Mouse (Mus musculus): ENCODE results near the gene Dppa5a. TPM values are rescaled to one million over a fixed set of nuclear protein-coding genes. Genes with fewer than 3 reads are reported as not detected.
"Not testable (repeated sequence)": the region's sequence is repeated elsewhere in the genome, so short reads cannot be mapped to it uniquely, and the experiment has no call there.

Gene Dppa5a
- not detected in 2 replicates for polyA plus RNA-seq (2015; fragmentation: Nextera tagmentation; extraction: Ambion mirVana)

GRCm38 (mm10) chr9:78367959-78368358 lies at the start of gene Dppa5a:
Dppa5a (minus strand) TSS chr9:78368177.
- H3K27ac ChIP-seq (ENCODE audit: low read length); H3K4me3 ChIP-seq (ENCODE audit: low read length); H3K27me3 ChIP-seq (replicated peaks; ENCODE audit: control insufficient read depth, insufficient read depth, low read length); H3K36me3 ChIP-seq (ENCODE audit: control insufficient read depth, insufficient read depth, low read length); H3K9ac ChIP-seq (ENCODE audit: low read depth, low read length); H3K9me3 ChIP-seq (ENCODE audit: control insufficient read depth, low read length); ATAC-seq; H3K4me1 ChIP-seq (ENCODE audit: control insufficient read depth, insufficient read depth, low read length); H3K4me2 ChIP-seq (ENCODE audit: low read depth, low read length): not testable (repeated sequence)
- WGBS = 92% methylated on average over 16 of the region's 16 CpGs

GRCm38 (mm10) chr9:78401596-78401995 lies 33.6 kb upstream of the Dppa5a start:
- H3K27ac ChIP-seq (ENCODE audit: low read length) = no peak overlapping the region
- no peak for ATAC-seq
- no peak overlapping the region for H3K4me3 ChIP-seq (ENCODE audit: low read length)
- no peaks in the 10 kb centered on the region; the same call in 1 of the 2 replicates for H3K4me1 ChIP-seq (ENCODE audit: control insufficient read depth, insufficient read depth, low read length)
- H3K4me2 ChIP-seq (ENCODE audit: low read depth, low read length) = no peak overlapping the region
- H3K27me3 ChIP-seq (replicated peaks; ENCODE audit: control insufficient read depth, insufficient read depth, low read length) = peaks cover 5% of the 10 kb centered on the region
- no peaks in the 10 kb centered on the region for H3K36me3 ChIP-seq (ENCODE audit: control insufficient read depth, insufficient read depth, low read length)
- 85% methylated on average over 7 of the region's 7 CpGs for WGBS
- H3K9ac ChIP-seq (ENCODE audit: low read depth, low read length) = no peak overlapping the region
- no peaks in the 10 kb centered on the region for H3K9me3 ChIP-seq (ENCODE audit: control insufficient read depth, low read length)

GRCm38 (mm10) chr9:78400570-78400969 lies 32.6 kb upstream of the Dppa5a start:
- H3K9ac ChIP-seq (ENCODE audit: low read depth, low read length) = no peak overlapping the region
- no peaks in the 10 kb centered on the region for H3K9me3 ChIP-seq (ENCODE audit: control insufficient read depth, low read length)
- no peak overlapping the region for H3K27ac ChIP-seq (ENCODE audit: low read length)
- ATAC-seq = peak; percentile 70; the same call in 1 of the 2 replicates
- H3K4me2 ChIP-seq (ENCODE audit: low read depth, low read length) = no peak overlapping the region
- 43% methylated on average over 5 of the region's 5 CpGs for WGBS
- H3K4me3 ChIP-seq (ENCODE audit: low read length) = no peak overlapping the region
- H3K27me3 ChIP-seq (replicated peaks; ENCODE audit: control insufficient read depth, insufficient read depth, low read length) = peaks cover 14% of the 10 kb centered on the region
- H3K4me1 ChIP-seq (ENCODE audit: control insufficient read depth, insufficient read depth, low read length) = peaks cover 6% of the 10 kb centered on the region
- no peaks in the 10 kb centered on the region for H3K36me3 ChIP-seq (ENCODE audit: control insufficient read depth, insufficient read depth, low read length)

GRCm38 (mm10) chr9:78396517-78396916 lies 28.5 kb upstream of the Dppa5a start:
- Histone ChIP-seq H3K4me3 (ENCODE audit: low read length) (peak overlapping the region; percentile 51; the same call in 1 of the 2 replicates), H3K9me3 (ENCODE audit: control insufficient read depth, low read length) (no peaks in the 10 kb centered on the region), H3K4me2 (ENCODE audit: low read depth, low read length) (0 out of 2 replicates have a peak overlapping the region, but pooled peaks have one; percentile 78), H3K9ac (ENCODE audit: low read depth, low read length) (no peak overlapping the region), H3K27me3 (replicated peaks; ENCODE audit: control insufficient read depth, insufficient read depth, low read length) (peaks cover 27% of the 10 kb centered on the region), H3K4me1 (ENCODE audit: control insufficient read depth, insufficient read depth, low read length) (peaks cover 9% of the 10 kb centered on the region), H3K27ac (ENCODE audit: low read length) (no peak overlapping the region), H3K36me3 (ENCODE audit: control insufficient read depth, insufficient read depth, low read length) (no peaks in the 10 kb centered on the region)
- no peak for ATAC-seq
- 58% methylated on average over 9 of the region's 9 CpGs for WGBS

- H3K9me3 ChIP-seq (ENCODE audit: control insufficient read depth, low read length) = no peaks in the 10 kb centered on the region
- H3K27ac ChIP-seq (ENCODE audit: low read length) = no peak within 1 kb of the TSS
- 2% methylated on average over 90 of the region's 93 CpGs for WGBS
- ATAC-seq = peak; percentile 90
- H3K4me2 ChIP-seq (ENCODE audit: low read depth, low read length) = peak within 1 kb of the TSS; percentile 78
- peaks cover 27% of the 10 kb centered on the region for H3K27me3 ChIP-seq (replicated peaks; ENCODE audit: control insufficient read depth, insufficient read depth, low read length)
- H3K9ac ChIP-seq (ENCODE audit: low read depth, low read length) = peak within 1 kb of the TSS; percentile 65
- peaks cover 9% of the 10 kb centered on the region for H3K4me1 ChIP-seq (ENCODE audit: control insufficient read depth, insufficient read depth, low read length)
- peak within 1 kb of the TSS; percentile 51 for H3K4me3 ChIP-seq (ENCODE audit: low read length)
- no peaks in the 10 kb centered on the region for H3K36me3 ChIP-seq (ENCODE audit: control insufficient read depth, insufficient read depth, low read length)
Observed at GRCm38 (mm10) chr9:78395630-78396351, 27.8 kb upstream of the Dppa5a start, which contains the start of gene Ddx43. Ddx43 (plus strand) TSS chr9:78395777.

GRCm38 (mm10) chr9:78395244-78395629 lies 27.3 kb upstream of the Dppa5a start:
- H3K4me3 ChIP-seq (ENCODE audit: low read length) = peak overlapping the region; percentile 51
- peaks cover 9% of the 10 kb centered on the region for H3K4me1 ChIP-seq (ENCODE audit: control insufficient read depth, insufficient read depth, low read length)
- 30% methylated on average over 11 of the region's 11 CpGs for WGBS
- H3K9me3 ChIP-seq (ENCODE audit: control insufficient read depth, low read length) = no peaks in the 10 kb centered on the region
- no peak overlapping the region for H3K27ac ChIP-seq (ENCODE audit: low read length)
- H3K4me2 ChIP-seq (ENCODE audit: low read depth, low read length) = peak overlapping the region; percentile 78; the same call in 1 of the 2 replicates
- ATAC-seq = no peak
- no peak overlapping the region for H3K9ac ChIP-seq (ENCODE audit: low read depth, low read length)
- no peaks in the 10 kb centered on the region for H3K36me3 ChIP-seq (ENCODE audit: control insufficient read depth, insufficient read depth, low read length)
- H3K27me3 ChIP-seq (replicated peaks; ENCODE audit: control insufficient read depth, insufficient read depth, low read length) = peaks cover 27% of the 10 kb centered on the region

- ATAC-seq = no peak
- 59% methylated on average over 7 of the region's 7 CpGs for WGBS
- no peaks in the 10 kb centered on the region for H3K36me3 ChIP-seq (ENCODE audit: control insufficient read depth, insufficient read depth, low read length)
- H3K9ac ChIP-seq (ENCODE audit: low read depth, low read length) = no peak overlapping the region
- peaks cover 27% of the 10 kb centered on the region for H3K27me3 ChIP-seq (replicated peaks; ENCODE audit: control insufficient read depth, insufficient read depth, low read length)
- no peak overlapping the region for H3K27ac ChIP-seq (ENCODE audit: low read length)
- peaks cover 9% of the 10 kb centered on the region for H3K4me1 ChIP-seq (ENCODE audit: control insufficient read depth, insufficient read depth, low read length)
- H3K9me3 ChIP-seq (ENCODE audit: control insufficient read depth, low read length) = no peaks in the 10 kb centered on the region
- no peak overlapping the region for H3K4me3 ChIP-seq (ENCODE audit: low read length)
- no peak overlapping the region for H3K4me2 ChIP-seq (ENCODE audit: low read depth, low read length)
Observed at GRCm38 (mm10) chr9:78394602-78395001, 26.6 kb upstream of the Dppa5a start.

GRCm38 (mm10) chr9:78393741-78394140 lies 25.8 kb upstream of the Dppa5a start:
- Histone ChIP-seq H3K27me3 (replicated peaks; ENCODE audit: control insufficient read depth, insufficient read depth, low read length) (peaks cover 27% of the 10 kb centered on the region), H3K36me3 (ENCODE audit: control insufficient read depth, insufficient read depth, low read length) (no peaks in the 10 kb centered on the region), H3K4me1 (ENCODE audit: control insufficient read depth, insufficient read depth, low read length) (peaks cover 9% of the 10 kb centered on the region), H3K4me3 (ENCODE audit: low read length) (no peak overlapping the region), H3K27ac (ENCODE audit: low read length) (no peak overlapping the region), H3K4me2 (ENCODE audit: low read depth, low read length) (no peak overlapping the region), H3K9me3 (ENCODE audit: control insufficient read depth, low read length) (no peaks in the 10 kb centered on the region), H3K9ac (ENCODE audit: low read depth, low read length) (no peak overlapping the region)
- 81% methylated on average over 10 of the region's 10 CpGs for whole genome bisulfite sequencing
- no peak for ATAC-seq

GRCm38 (mm10) chr9:78389981-78390380 lies 22.0 kb upstream of the Dppa5a start:
- Histone ChIP-seq H3K9me3 (ENCODE audit: control insufficient read depth, low read length) (no peaks in the 10 kb centered on the region), H3K27me3 (replicated peaks; ENCODE audit: control insufficient read depth, insufficient read depth, low read length) (peaks cover 7% of the 10 kb centered on the region), H3K27ac (ENCODE audit: low read length) (no peak overlapping the region), H3K4me3 (ENCODE audit: low read length) (no peak overlapping the region), H3K9ac (ENCODE audit: low read depth, low read length) (no peak overlapping the region), H3K36me3 (ENCODE audit: control insufficient read depth, insufficient read depth, low read length) (no peaks in the 10 kb centered on the region), H3K4me1 (ENCODE audit: control insufficient read depth, insufficient read depth, low read length) (no peaks in the 10 kb centered on the region), H3K4me2 (ENCODE audit: low read depth, low read length) (no peak overlapping the region)
- peak; percentile 42; the same call in 1 of the 2 replicates for ATAC-seq
- WGBS = 38% methylated on average over 5 of the region's 5 CpGs
